Mouse (Mus musculus): Measurements from ENCODE around the gene Gm10320. TPM values are rescaled to one million over a fixed set of nuclear protein-coding genes. Genes with fewer than 3 reads are reported as not detected.

The Gm10320 gene
- not detected for total RNA-seq (2022)

DNA sequence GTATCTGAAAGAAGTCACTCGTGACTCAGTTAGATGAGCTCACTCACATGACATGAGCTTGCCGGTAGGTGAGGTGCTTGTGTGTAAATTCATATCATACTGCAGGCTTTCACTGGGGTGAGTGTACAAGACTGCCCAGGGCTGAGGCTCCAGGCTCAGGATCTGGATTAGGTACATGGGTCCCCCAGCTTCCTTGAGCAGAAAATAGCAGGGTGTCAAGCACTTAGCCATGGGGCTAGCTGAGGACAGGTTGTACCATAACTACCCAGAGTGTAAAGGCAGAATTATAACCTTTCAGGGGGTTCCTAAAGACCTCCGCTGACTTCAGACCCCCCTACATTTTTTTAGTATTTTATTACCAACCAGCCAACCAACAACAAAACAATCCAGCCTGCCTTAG, at the start of gene Gm10320:
Gene Gm10320 (minus strand): TSS at position 93 of the 400 bp plus-strand sequence.
- no peak for DNase-seq (ENCODE audit: low spot score in 2 of 2)

DNA sequence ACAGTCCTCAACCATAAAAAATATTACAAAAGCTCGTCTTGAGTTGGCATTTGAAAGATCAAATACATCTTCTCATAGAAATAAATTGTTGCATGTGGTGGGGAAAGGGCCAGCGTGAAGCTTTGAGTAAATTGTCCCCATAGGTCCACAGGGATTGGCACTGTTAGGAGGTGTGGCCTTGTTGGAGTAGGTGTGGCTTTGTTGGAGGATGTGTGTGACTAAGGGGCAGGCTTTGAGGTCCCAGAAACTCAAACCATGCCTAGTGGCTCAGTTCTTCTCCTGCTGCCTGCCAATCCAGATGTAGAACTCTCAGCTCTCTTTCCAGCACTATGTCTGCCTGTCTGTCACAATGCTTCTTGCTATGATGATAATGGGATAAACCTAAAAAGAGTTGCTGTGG, 49.8 kb upstream of the Gm10320 start:
- no peak for DNase-seq (ENCODE audit: low spot score in 2 of 2)

DNA sequence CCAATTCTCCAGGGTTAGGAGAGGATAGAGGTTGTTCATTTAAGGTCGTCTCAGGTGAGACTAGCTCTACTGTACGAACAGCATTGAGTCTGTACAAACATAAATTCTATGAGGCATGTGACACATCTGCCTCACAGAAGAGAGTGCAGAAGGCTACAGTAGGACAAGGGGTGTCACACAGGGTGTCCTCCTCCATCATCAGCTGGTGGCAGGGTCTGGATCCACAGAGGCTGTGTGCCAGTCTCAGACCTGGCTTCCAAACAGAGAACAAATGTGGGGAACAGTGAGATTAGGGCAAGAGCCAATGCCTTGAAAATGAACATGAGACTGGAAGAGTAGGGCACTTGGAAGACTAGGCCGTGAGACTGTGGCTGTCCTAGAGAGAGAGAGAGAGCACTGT, 48.4 kb upstream of the Gm10320 start:
- no peak for DNase-seq (ENCODE audit: low spot score in 2 of 2)

DNA sequence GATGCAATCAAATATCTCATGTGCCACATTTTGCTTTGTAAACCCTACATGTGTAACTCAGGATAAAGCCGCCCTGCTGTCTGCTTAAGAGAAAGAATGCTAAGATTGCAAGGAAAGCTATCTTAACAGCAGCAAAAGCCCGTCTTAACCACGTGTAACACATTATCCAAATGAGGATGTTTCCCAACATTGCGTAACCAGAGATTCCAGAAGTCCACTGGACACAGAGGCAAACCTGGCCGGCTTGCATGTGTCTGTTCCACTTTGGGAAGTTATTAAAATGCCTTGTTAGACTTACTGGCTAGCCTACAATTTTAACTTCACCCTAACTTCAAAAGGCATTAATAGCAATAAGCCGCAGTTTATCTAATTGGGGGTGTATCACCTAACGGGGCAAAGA, 47.5 kb upstream of the Gm10320 start:
- no peak for DNase-seq (ENCODE audit: low spot score in 2 of 2)

DNA sequence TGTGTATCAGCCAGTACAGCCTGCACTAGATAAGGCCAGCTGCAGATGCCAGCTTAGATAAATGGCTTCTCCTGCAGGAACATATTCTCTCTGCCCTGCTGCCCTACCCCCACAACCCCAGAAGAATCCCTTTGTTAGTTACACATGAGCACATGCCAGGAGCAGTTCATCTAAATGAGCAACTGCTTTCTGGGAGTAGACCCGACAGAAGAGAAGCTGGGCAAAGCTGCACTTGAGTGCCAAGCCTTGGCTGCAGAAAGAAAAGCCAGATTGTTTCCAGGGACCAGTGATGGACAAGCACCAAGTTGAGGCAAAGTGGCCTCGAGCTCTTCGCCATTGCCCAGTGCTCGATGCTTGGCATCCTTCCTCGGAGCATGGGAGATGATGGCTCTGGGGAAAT, 46.8 kb upstream of the Gm10320 start:
- DNase-seq (ENCODE audit: low spot score in 2 of 2): no peak

DNA sequence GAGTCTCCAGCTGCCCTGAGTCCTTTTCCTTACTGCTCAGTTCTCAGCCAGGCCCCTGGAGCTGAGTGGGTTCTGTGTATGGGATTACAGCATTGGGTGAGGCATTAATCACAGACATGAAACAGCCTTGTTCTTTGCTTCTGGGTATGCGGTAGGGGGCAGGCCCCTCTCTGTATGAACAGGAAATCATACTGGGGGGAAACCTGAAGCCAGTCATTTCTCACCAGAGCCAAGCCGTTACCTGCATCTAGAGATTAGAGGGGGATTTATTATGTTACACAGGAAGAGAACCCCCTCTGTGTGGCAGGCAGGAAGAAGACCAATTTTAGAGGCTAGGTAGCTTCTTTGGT, 43.1 kb upstream of the Gm10320 start:
- no peak for DNase-seq (ENCODE audit: low spot score in 2 of 2)

DNA sequence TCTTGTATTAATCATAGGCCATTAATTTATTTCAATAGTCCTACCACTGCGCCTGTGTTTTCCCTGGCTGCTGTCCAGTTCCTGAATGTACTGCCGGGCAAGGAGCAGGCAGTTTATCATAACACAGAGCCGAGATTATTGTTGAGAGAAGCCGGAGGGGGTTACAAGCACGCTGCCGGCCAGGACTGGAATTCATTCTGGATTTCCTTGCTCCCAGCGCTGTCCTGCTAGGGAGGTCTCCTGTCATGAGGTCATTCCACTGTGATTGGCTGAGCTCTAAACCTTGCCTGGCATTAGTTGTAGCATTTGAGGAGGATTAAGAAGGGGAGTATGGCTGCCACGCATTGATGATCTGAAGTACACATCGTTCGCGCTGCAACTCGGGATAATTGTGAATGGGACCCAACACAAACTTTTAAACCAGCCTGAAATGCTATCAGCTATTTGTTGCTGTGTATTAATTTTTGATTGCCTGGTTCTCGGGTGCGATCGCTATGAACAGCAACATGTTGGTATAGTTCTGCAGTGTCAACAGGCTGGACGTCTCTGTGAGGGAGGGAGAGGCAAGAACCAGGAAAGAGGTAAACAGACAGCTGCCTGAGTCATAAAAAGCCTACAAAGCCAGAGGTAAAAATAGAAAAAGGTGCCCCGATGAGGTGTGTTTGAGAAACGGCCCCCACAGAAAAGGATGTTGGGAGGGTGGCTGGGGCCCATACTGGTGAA, 42.5 kb upstream of the Gm10320 start:
- no peak for DNase-seq (ENCODE audit: low spot score in 2 of 2)

DNA sequence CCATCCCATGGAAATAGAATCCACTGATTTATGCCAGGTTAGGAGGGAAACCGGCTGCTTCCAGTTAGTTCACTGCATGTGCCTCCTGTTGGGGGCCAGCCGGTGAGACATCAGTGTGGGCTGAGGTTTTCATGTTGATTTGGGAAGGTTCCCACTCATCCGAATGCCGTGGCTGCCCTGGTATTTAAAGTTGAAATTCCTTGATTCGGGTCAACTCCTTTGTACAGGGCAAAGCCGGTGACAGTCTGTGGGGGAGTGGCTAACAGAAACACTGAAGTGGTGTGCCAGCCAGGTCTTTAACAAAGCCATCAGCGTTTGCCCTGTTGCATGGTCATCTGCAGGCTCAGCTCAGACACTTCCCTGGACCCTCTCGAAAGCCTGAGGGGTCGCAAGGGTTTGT, 41.6 kb upstream of the Gm10320 start:
- DNase-seq (ENCODE audit: low spot score in 2 of 2): no peak

DNA sequence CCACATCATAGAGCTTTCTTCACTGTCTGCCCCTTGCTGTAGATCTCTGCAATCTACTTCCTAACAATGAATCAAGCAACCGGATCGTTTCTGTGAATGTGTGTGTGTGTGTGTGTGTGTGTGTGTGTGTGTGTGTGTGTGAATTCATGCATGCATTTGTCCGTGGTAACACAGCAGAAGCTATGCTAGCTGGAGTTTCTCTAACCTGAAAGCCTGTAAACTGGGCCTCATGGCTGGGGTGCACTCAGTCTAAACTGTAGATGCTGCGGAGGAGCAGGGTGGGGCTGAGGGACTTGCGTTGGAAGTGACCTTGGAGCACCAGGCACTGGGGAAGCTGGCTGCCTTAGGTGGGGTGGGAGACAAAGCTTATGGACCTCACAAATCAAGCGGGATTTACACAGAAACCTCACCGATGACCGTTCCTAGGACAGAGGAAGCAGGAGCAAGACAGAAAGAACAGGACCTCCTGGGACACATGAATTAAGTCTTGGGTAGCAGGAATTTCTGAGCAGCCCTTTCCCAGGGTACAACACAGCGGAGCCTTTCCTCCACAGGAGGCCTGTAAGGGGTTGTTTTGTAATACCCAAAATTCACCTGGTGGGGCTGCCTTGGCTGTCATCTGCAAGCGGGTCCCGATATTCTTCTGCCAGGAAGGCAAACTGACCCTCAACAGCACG, 41.0 kb upstream of the Gm10320 start:
- no peak for DNase-seq (ENCODE audit: low spot score in 2 of 2)

DNA sequence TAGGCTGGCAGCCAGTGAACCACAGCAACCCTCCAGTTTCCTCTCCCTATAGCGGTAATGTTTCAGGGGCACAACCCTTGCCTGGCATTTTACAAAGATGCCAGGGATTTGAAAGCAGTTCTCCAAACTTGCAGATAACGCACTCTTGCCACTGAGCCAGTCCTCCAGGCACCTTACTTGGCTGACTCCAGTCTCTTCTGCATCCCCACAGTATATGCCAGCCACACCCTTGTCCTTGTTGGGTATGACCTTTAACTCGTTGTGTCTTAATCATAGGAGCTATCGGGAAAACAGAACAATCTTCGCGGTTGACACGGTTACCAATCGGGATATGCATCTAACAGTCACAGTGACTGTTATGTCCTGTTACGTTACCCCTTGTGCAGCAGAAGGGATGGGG, 40.2 kb upstream of the Gm10320 start:
- DNase-seq (ENCODE audit: low spot score in 2 of 2): no peak

DNA sequence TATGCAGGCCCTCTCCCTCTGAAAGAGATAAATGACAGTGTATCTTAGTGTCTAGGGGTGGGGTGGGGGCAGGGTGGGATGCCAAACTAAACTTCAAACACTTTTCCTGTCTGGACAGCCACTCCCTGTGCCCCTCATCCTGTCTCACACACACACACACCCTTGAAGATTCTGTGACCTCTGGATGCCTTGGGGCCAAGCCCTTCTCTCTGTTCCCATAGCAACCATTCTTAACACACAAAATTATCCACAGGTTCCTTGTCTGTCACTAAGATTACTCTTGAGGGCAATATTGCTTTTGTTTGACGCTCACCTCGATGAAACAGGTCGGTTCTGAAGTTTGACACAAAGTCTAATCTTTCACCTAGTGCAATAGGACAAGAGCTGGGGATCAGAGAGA, 39.5 kb upstream of the Gm10320 start:
- DNase-seq (ENCODE audit: low spot score in 2 of 2): no peak

DNA sequence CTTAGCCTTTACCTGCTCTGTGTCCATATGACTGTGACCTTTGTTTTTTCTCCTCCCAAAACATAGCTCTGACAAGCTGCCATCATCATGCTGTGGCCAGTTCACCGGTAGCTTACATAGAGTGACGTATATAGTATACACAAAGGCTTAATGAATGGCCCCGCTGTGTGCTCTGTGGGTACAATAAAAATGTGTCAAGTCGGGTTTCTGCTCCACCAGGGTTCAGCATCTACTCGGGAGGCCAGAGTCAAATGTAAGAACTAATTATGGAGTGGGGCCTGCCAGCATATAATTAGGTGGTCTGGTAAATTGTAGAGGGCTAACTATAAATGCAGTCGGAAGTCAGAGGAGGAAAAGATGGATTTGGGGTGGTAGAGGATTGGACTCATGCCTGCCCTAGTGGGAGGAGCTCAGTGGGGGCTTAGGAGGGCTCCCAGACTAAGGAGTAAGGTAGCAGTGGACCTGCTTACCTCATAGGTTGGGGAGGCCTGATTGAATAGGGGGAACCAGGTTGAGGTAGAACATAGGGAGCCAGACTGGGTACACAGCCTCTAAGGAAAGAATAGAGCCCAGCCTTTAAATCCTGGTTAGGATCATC, 32.0 kb upstream of the Gm10320 start:
- DNase-seq (ENCODE audit: low spot score in 2 of 2): no peak

DNA sequence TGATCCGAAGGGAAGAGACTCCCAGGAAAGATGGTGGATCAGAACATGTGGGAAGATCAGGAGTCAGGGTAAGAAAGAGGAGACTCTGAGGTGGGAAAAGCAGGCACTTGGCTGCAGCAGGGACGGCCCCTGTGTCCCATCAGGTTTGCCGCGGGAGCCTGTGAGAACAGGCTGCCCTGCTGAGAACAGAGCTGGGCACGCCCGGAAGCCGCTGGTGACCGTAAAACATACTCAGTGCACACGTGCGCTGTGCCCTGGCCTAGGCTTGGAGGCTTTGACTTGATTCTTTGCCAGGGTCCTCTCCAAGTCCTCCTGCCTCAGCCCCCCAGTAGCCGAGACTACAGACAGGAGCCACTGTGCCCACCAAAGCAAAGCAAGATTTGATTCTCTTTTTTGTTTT, 26.5 kb upstream of the Gm10320 start:
- no peak for DNase-seq (ENCODE audit: low spot score in 2 of 2)

DNA sequence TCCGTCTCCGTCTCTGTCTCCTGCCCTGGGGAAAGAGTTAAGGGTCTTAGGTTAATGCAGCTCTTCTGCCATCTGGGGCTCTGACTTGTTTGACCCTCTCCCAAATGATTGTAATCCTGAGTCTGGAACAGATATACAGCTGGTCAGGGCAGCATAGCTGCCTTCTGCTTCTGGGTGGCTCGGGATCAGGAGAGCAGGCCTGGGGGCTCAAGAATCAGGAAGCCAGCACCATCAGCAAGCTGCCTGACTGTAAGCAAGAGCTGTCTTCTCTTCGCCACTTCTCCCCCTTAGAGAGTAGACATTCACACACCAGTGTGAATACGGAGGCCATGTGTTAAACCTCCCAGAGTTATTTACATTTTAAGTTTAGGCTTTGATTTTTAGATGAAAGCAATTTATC, 25.9 kb upstream of the Gm10320 start:
- DNase-seq (ENCODE audit: low spot score in 2 of 2): no peak

DNA sequence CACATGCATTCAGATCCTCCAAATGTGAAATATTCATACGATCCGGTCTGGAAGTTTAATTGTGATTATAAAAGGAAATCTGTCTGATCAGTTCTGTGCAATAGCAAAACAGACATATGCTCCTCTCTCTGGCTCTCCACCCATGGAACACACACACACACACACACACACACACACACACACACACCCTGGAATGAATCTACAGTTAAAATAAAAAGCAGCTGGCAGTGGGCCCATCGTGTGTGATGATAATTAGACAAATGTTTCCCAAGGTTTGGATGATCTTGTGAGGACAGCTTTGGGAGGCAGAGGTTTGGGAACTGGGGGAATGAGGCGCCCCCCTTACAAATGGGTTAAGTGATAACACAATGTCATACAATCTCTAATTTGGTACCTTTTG, 25.2 kb upstream of the Gm10320 start:
- DNase-seq (ENCODE audit: low spot score in 2 of 2): no peak

DNA sequence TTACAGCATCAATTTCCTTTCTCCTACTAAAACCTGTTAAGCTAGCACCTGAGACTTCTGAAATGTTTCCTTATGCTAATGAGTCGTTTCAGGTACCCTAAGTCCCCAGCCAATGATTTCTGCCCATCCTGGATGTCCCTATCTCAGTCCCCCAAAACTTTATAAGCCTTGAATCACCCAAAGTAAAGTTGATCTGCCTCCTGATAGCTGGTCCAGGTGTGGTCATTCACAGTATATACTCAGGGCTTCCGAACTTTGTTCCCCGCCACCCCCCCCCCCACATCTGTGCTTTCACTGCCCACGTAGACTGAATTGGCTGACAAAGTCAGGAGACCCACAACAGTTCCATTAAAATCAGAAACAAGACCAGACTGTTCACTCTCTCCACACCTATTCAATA, 20.3 kb upstream of the Gm10320 start:
- no peak for DNase-seq (ENCODE audit: low spot score in 2 of 2)

DNA sequence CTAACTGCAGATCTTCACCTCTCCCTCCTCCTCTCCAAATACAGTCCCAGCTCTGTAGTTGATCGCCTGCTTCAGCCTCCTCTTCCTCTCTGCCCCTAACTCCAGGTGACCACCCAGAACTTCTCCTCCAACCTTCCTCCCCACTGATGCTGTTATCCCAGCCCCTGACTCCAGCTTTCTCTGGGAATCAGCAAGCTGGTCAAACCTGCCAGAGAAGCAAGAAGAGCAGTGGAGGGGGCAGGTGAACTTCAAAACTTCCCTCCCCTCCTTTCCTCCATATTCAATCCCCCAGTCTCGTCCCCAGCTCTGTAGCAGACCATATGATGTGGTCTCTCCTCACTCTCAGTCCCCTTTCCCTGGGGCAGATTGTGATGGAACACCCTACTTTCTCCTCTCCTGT, 15.9 kb upstream of the Gm10320 start:
- no peak for DNase-seq (ENCODE audit: low spot score in 2 of 2)

DNA sequence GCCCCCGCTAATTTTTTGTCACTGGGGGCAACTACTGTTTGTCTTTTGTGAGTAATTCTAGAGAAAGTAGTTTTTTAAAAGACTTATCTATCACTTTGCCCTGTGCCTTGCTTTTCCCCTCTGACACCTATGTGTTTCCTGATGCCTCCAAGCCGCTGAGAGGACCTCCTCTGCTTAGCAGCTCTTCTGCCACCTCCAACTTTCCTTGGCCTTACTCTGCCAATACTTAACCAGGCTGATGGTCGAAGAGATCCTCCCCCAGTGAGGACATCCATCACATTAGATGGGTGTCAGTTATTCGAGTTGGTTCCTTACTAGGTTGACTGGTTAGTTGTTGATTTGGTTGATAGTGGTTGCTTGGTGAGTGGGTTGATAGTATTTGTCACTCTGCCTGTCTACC, 14.7 kb upstream of the Gm10320 start:
- DNase-seq (ENCODE audit: low spot score in 2 of 2): no peak

DNA sequence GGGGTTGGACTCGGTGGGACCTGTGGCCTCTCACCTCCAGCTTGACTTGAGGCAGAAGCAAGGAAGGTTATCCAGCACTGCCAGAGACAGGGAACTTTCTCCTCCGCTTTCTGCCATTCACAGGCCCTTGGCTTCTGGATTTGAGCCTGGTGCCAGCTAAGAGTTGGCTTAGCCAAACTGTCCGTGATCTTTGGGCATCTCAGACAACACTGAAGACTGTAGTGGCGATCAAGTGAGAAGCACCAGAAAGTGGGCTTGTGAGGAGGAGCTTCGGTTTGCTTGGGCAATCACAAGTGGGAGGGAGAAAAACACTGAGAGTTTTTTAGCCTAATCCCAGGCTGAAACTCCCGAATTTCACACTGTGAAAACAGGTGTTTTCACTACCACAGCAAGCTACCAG, 14.2 kb upstream of the Gm10320 start:
- DNase-seq (ENCODE audit: low spot score in 2 of 2): no peak

DNA sequence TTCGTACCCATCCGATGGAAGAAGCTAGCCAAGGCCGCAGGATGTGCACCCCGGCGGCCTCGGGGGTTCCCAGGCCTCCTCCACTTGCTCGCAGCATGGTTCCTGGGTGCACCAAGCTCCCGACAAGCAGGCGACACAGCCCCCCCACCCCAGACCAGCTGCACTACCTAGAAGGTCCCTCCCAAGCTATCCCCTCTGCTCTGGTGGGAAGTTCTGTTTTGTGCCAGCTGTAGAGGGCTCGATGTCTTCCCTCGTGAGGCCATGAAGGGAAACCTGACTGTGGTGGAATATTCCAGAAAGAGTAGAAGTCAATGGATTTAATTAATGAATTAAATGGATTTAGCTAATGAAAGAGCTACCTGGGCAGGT, 13.7 kb upstream of the Gm10320 start:
- DNase-seq (ENCODE audit: low spot score in 2 of 2): no peak

DNA sequence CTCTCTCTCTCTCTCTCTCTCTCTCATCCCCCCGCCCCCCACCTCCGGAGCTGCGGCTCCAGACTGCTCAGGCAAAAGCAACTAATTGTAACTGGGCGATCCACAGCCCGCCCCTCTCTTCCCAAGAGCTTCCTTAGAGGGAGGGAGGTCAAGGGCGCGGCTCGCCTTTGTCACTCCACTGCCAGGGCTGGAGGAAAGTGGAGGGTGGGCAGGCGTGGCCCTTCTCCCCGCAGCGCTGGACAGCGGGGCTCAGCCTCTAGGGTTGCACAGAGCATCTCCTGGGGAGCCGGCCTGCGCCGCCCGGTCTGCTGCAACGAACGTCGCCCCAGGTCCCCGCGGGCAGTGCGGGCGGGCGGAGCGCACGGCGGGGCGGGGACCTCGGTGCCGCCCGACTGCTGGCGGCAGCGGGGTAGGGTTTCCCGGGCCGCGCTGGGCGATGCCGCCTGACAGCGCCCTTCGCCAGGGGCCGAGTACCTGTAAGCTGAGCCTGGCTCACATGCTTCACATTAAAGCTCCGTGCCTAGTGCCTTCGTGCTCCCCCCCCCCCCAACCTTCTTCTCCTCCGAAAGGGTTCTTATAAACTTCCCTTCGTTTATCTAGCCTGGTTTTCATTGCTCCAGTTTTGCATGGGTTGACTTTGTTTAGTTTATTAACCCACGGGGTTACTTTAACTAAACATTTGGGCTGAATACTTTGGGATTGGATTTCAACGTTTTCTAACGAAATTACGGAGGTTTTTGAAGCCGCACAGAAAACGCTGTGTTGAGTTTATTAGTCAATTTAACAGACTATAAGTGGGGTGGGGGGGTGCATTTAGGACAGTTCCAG, 13.1 kb upstream of the Gm10320 start:
- peak in 1 of 2 experiments; percentile 17 for DNase-seq (ENCODE audit: low spot score in 2 of 2)

DNA sequence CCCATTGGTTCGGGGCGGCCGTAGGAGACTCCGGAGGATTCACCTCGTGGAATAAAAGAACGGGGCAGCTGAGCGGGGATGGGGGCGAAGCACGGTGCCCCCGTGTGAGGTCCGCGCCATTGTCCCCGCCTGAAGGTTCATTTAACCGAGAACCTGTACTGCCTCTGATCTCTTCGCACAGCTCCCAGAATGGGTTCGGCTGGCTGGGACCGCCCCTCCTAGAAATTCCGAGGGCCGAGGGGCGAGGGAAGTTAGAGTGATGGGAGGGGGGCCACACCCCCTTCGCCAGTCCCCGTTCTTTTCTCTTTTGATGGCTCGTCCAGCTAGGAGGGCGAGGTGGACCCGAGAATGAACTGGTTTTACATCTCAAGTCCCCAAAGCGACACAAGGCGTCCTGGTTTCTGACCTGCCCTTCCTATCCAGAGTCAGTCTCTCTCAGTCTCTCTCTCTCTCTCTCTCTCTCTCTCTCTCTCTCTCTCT, 12.4 kb upstream of the Gm10320 start:
- no peak for DNase-seq (ENCODE audit: low spot score in 2 of 2)
